Mouse (Mus musculus) bone marrow, adult 2 months (tissue): ENCODE data around the gene Ehd4.

Experiments used
- CTCF ChIP-seq: fragments of 200-500 bp; IDR thresholded peaks from 2 replicates; pipeline ENCODE4 v1.5.1; 2011; ENCODE audit warnings: low read length, control low read depth; ENCODE audit not compliant: control insufficient read depth, insufficient read depth
- POLR2A ChIP-seq: fragments of 200-500 bp; IDR thresholded peaks from 2 replicates; pipeline ENCODE4 v1.6.1; 2011; ENCODE audit warnings: low read depth, mild to moderate bottlenecking, control low read depth, low read length, borderline replicate concordance; ENCODE audit not compliant: control insufficient read depth

DNA sequence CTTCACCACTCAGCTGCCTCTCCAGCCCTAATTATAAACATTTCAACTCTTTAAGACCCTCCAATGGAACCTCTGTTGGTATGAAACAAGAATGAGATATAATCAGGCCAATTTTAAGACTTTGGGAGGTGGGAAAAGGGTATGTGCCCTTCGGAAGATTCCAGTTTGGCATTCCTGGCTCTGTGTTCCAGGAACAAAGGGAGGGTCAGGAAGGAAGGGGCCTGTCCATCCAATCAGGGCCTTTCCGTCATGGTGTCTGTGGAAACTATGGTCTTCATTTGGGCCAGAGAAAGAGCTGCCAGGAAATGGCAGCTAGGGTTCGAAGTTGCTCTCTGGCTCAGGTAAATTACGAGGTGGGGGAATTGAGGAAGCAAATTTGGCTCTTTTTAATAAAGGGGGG, 46.3 kb downstream of the Ehd4 start:
- TF ChIP-seq CTCF (no peak), POLR2A (no peak)
